Mouse (Mus musculus): ENCODE results near the gene Cdkl3. TPM values are rescaled to one million over a fixed set of nuclear protein-coding genes. Genes with fewer than 3 reads are reported as not detected.

The Cdkl3 gene
- polyA plus RNA-seq (2012; rRNA removed; ENCODE audit: low replicate concordance), result 0.14 and 0.69 TPM in 2 replicates

DNA sequence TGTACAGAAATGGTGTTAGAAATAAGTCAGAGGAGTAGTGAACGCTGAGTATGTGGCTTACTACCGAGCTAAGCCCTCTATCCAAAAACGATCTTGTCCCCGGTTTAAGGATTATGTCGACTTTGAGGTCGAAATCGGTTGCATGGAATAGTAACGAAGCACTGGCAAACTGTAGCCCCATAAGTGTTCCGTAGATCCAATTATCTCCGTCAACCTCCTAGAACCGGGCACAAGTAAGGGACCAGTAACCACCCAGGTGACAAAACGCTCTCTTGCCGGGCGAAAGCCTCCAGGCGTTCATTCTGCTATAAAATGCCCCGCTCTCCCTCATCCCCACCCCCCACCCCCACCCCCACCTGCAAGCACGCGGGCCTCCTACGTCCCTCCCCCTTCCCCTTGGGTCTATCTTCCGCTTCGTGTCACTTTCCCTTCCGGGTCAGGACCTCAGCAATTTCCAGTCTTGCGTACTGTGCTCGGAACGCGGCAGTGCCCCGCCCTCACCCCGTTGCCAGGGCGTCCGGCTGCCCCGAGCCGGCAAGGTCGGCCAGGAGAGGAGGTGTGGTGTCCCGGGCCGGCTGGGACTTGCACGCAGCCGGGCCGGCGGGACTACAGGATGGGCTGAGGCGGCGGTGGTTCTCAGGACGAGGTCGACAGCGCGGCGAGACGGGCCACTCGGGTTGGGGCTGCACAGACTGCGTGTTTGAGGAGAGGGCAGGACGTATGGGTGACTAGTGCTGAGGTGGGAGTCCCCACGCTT lies at the start of gene Cdkl3:
Cdkl3 (plus strand) TSS at position 450 of the 757 bp plus-strand sequence.

DNA sequence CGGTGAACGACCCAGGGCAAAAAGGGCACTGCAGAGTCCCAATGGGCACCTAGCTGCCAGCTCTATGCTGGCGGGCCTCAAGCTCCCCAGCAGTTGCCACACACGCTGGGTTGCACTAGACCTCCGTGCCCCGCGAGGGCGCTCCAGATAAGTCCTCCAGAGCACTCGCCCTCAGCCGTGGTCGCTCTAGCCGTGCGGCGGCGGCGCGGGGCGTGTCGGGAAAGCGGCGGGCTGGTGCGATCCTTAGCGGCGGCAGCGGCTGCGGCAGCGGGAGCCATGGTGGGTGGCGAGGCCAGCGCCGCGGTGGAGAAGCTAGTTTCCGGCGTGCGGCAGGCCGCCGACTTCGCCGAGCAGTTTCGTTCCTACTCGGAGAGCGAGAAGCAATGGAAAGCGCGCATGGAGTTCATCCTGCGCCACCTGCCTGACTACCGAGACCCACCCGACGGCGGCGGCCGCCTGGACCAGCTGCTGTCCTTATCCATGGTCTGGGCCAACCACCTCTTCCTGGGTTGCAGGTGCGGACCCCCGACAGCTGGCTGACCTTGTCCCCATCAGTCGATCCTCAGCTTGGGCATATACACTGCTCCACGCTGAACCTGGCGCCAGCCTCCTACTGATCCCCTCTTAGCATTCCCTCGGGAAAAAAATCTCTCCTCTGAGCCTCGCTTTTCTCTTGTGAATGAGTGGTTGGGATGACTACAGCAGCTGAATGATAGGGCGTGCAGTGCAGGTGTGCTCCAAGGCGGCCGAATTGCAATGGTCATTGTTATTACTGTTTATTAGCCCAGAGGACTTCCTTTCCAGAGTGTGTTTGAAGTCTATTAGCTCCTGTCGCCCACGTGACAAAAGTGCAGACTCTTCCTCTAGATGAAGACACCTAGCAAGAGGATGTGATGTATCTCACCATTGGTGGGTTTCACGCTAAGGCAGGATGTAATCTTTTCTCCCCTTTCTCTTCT lies 36.3 kb upstream of the Cdkl3 start, which contains the start of gene Cdkn2aipnl:
Cdkn2aipnl (plus strand) TSS at position 219 of the 959 bp plus-strand sequence.

DNA sequence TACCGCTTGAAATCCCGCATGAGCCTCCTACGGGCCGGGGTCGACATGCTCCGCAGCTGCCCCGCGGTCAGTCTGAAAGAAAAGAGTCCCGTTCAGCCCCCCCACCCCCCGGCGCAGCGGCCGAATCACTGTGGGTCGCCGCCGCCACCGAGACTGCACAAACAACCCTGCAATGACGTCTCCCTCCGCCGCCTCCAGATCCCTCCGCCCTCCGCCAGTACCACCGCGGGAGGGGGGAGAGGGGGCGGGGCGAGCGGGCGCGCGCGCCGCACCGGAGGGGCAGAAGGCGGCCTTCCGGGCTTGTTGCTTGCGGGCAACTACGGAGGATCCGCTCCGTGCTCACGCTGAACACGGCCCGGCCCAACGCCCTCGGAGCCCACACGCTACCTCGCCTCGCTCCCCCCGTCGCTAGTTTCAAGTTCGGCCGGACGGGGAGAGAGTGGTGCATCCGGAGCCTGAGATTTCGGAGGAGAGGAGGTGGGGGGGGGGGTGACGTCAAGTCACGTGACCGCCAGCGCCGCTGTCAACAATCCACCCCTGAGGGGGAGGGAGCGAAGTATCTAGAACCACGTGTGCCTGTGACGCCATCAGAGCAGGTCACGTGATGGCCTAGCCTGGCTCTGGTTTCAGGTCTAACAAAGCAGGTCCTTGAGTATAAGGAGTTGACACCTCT lies 3.6 kb upstream of the Cdkl3 start, which contains the start of gene Ube2b:
Ube2b (minus strand) TSS at position 473 of the 673 bp plus-strand sequence.

DNA sequence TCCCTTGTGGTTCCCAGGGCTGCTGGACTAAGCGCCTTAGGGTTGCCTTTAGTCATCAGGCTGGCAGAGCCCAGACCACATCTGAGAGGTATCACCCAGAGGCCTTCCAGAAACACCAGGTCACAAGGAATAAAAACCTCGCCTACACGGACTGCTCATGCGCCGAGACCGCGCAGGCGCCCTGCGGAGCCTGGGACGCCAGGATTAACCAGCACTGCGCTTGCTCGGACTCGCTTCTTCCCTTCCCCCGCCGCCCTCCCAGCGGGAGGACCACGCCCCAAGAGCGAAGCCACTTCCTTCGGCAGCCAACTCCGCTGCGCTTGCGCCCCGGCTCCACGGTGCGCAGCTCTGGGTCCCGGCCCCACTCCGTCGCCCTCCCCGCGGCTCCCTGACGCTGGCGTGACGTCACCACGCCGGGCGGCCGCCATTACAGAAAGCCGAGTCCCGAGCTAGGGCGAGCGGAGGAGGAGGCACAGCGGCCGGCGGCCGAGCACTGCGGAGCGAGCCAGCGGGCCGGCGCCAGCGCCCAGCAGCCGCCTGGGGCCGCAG lies 94.5 kb downstream of the Cdkl3 start, which contains the start of gene Ppp2ca:
Ppp2ca (plus strand) TSS at position 284 of the 549 bp plus-strand sequence.

Other genes starting within 250 kb of the Cdkl3 start
- gene Sec24a, start 240.6 kb upstream of the Cdkl3 start, polyA plus RNA-seq (2012; rRNA removed; ENCODE audit: low replicate concordance), result 26.1 and 34.4 TPM in 2 replicates
- gene Sar1b, start 240.5 kb upstream of the Cdkl3 start, polyA plus RNA-seq (2012; rRNA removed; ENCODE audit: low replicate concordance), result 12.2 and 17.2 TPM in 2 replicates
- 4.6 and 5.0 TPM in 2 replicates for gene Jade2, start 146.6 kb upstream of the Cdkl3 start, polyA plus RNA-seq (2012; rRNA removed; ENCODE audit: low replicate concordance)
- gene Cdkn2aipnl, start 36.6 kb upstream of the Cdkl3 start, polyA plus RNA-seq (2012; rRNA removed; ENCODE audit: low replicate concordance), result 11.2 and 14.0 TPM in 2 replicates
- gene Ube2b, start 3.5 kb upstream of the Cdkl3 start, polyA plus RNA-seq (2012; rRNA removed; ENCODE audit: low replicate concordance), result 12.2 and 20.3 TPM in 2 replicates
- 10.2 and 11.5 TPM in 2 replicates for gene Ppp2ca, start 94.5 kb downstream of the Cdkl3 start, polyA plus RNA-seq (2012; rRNA removed; ENCODE audit: low replicate concordance)
- not detected in 2 replicates for gene Olfr1373, start 141.3 kb downstream of the Cdkl3 start, polyA plus RNA-seq (2012; rRNA removed; ENCODE audit: low replicate concordance)
- not detected in 2 replicates for gene Olfr1371, start 209.8 kb downstream of the Cdkl3 start, polyA plus RNA-seq (2012; rRNA removed; ENCODE audit: low replicate concordance)
- gene Skp1a, start 227.8 kb downstream of the Cdkl3 start, polyA plus RNA-seq (2012; rRNA removed; ENCODE audit: low replicate concordance), result 3.5 and 4.5 TPM in 2 replicates

All from duodenum, adult 2 months (tissue).